Mouse (Mus musculus): Measurements from ENCODE around the gene Galntl6. TPM values are rescaled to one million over a fixed set of nuclear protein-coding genes. Genes with fewer than 3 reads are reported as not detected.

Galntl6 gene
- polyA plus RNA-seq (2012; rRNA removed), result not detected in 2 replicates

GRCm38 (mm10) chr8:58912196-58912839 lies at the start of gene Galntl6:
TSS of gene Galntl6 (minus strand) at chr8:58912640.
- no peaks in the 10 kb centered on the region for H3K4me1 ChIP-seq (ENCODE audit: control insufficient read depth, insufficient read depth, insufficient read length, low read length)
- no peak within 1 kb of the TSS for H3K27ac ChIP-seq (ENCODE audit: insufficient read depth, low read depth, low read length)
- H3K36me3 ChIP-seq (ENCODE audit: control insufficient read depth, insufficient read depth, low read length), result no peaks in the 10 kb centered on the region
- WGBS, result 3% methylated on average over 37 of the region's 37 CpGs
- TF ChIP-seq POLR2A (IDR thresholded peaks at IDR 0.05; ENCODE audit: low read depth, low read length) (no peak), CTCF (IDR thresholded peaks at IDR 0.05; ENCODE audit: extremely low read depth, insufficient read length, insufficient replicate concordance, low read depth, low read length) (no peak)
- no peak within 1 kb of the TSS for H3K4me3 ChIP-seq (ENCODE audit: low read depth, low read length)
- H3K27me3 ChIP-seq (ENCODE audit: control insufficient read depth, insufficient read depth, low read length), result no peaks in the 10 kb centered on the region

- no peaks in the 10 kb centered on the region for H3K4me1 ChIP-seq (ENCODE audit: control insufficient read depth, insufficient read depth, insufficient read length, low read length)
- 83% methylated on average over 5 of the region's 5 CpGs for WGBS
- TF ChIP-seq POLR2A (IDR thresholded peaks at IDR 0.05; ENCODE audit: low read depth, low read length) (no peak), CTCF (IDR thresholded peaks at IDR 0.05; ENCODE audit: extremely low read depth, insufficient read length, insufficient replicate concordance, low read depth, low read length) (no peak)
- H3K27me3 ChIP-seq (ENCODE audit: control insufficient read depth, insufficient read depth, low read length), result no peaks in the 10 kb centered on the region
- H3K36me3 ChIP-seq (ENCODE audit: control insufficient read depth, insufficient read depth, low read length), result no peaks in the 10 kb centered on the region
- H3K4me3 ChIP-seq (ENCODE audit: low read depth, low read length), result no peak overlapping the region
- no peak overlapping the region for H3K27ac ChIP-seq (ENCODE audit: insufficient read depth, low read depth, low read length)
Observed at GRCm38 (mm10) chr8:58957195-58957739, 44.8 kb upstream of the Galntl6 start.

DNA sequence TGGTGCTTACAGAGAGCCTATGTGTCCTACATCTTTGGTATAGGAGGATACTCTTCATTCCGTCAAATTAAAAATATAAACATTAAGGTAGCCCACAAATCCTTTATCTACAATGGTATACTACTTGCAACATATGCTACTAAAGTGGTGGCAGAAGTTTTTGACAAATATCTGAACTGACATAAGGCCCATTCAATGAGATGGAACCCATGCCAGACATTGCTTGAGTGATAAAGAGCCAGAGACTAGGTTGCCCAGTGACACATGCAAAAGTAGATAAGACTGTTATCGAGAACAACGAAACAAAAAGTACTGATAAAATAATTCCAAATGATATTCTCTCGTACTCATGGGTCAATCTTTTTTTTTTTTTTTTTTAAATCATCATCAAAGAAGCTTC lies 31.3 kb upstream of the Galntl6 start:
- Histone ChIP-seq H3K4me1 (ENCODE audit: control insufficient read depth, insufficient read depth, insufficient read length, low read length) (no peaks in the 10 kb centered on the region), H3K4me3 (ENCODE audit: low read depth, low read length) (no peak overlapping the region), H3K27ac (ENCODE audit: insufficient read depth, low read depth, low read length) (no peak overlapping the region), H3K36me3 (ENCODE audit: control insufficient read depth, insufficient read depth, low read length) (no peaks in the 10 kb centered on the region), H3K27me3 (ENCODE audit: control insufficient read depth, insufficient read depth, low read length) (no peaks in the 10 kb centered on the region)
- WGBS, result 85% methylated on average over 4 of the region's 4 CpGs
- no peak for TF ChIP-seq CTCF (IDR thresholded peaks at IDR 0.05; ENCODE audit: extremely low read depth, insufficient read length, insufficient replicate concordance, low read depth, low read length)
- no peak for TF ChIP-seq POLR2A (IDR thresholded peaks at IDR 0.05; ENCODE audit: low read depth, low read length)

GRCm38 (mm10) chr8:58931066-58931465 lies 18.6 kb upstream of the Galntl6 start:
- WGBS, result 77% methylated on average over 1 of the region's 1 CpGs
- H3K36me3 ChIP-seq (ENCODE audit: control insufficient read depth, insufficient read depth, low read length), result no peaks in the 10 kb centered on the region
- H3K27me3 ChIP-seq (ENCODE audit: control insufficient read depth, insufficient read depth, low read length), result no peaks in the 10 kb centered on the region
- H3K4me1 ChIP-seq (ENCODE audit: control insufficient read depth, insufficient read depth, insufficient read length, low read length), result no peaks in the 10 kb centered on the region
- H3K4me3 ChIP-seq (ENCODE audit: low read depth, low read length), result no peak overlapping the region
- TF ChIP-seq POLR2A (IDR thresholded peaks at IDR 0.05; ENCODE audit: low read depth, low read length) (no peak), CTCF (IDR thresholded peaks at IDR 0.05; ENCODE audit: extremely low read depth, insufficient read length, insufficient replicate concordance, low read depth, low read length) (no peak)
- no peak overlapping the region for H3K27ac ChIP-seq (ENCODE audit: insufficient read depth, low read depth, low read length)

DNA sequence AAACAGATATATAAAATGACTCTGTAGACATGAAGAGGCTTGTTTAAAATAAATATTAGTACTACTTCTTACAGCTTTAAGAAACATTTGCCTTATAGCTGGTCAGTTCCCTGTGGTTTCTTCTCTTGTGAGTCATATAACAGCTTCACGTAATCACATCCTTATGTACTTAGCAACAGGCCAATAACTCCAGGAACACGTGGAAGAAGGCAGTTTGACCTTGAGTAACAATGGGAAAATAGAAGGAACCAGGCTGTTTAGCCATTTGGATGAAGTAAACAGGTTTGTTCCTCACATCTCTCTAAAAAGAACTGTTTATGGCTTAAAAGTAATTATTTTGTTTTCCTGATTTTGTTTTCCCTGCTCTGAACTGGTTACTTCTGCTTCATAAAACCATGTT lies 2.7 kb upstream of the Galntl6 start:
- no peaks in the 10 kb centered on the region for H3K36me3 ChIP-seq (ENCODE audit: control insufficient read depth, insufficient read depth, low read length)
- H3K4me1 ChIP-seq (ENCODE audit: control insufficient read depth, insufficient read depth, insufficient read length, low read length), result no peaks in the 10 kb centered on the region
- TF ChIP-seq POLR2A (IDR thresholded peaks at IDR 0.05; ENCODE audit: low read depth, low read length), result no peak
- TF ChIP-seq CTCF (IDR thresholded peaks at IDR 0.05; ENCODE audit: extremely low read depth, insufficient read length, insufficient replicate concordance, low read depth, low read length), result no peak
- 19% methylated on average over 2 of the region's 2 CpGs for WGBS
- H3K4me3 ChIP-seq (ENCODE audit: low read depth, low read length), result no peak overlapping the region
- no peak overlapping the region for H3K27ac ChIP-seq (ENCODE audit: insufficient read depth, low read depth, low read length)
- H3K27me3 ChIP-seq (ENCODE audit: control insufficient read depth, insufficient read depth, low read length), result no peaks in the 10 kb centered on the region

DNA sequence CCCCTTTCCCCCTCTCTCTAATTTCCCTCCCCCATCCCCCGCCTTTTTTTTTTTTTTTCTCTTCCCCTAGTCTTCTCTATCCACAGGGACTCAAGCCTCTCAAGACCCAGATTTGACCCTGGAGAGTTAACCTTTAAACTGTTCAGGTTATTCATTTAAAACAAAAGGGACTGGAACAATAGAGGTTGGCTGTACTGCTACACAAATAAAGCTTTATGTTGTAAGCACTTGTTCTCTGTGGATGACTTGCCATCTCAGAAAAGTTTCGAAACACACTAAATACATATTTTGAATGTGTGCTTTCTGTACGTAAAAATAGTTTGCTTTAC lies 1.2 kb upstream of the Galntl6 start:
- H3K36me3 ChIP-seq (ENCODE audit: control insufficient read depth, insufficient read depth, low read length), result no peaks in the 10 kb centered on the region
- no peak for TF ChIP-seq CTCF (IDR thresholded peaks at IDR 0.05; ENCODE audit: extremely low read depth, insufficient read length, insufficient replicate concordance, low read depth, low read length)
- no peak for TF ChIP-seq POLR2A (IDR thresholded peaks at IDR 0.05; ENCODE audit: low read depth, low read length)
- WGBS, result 45% methylated on average over 3 of the region's 3 CpGs

DNA sequence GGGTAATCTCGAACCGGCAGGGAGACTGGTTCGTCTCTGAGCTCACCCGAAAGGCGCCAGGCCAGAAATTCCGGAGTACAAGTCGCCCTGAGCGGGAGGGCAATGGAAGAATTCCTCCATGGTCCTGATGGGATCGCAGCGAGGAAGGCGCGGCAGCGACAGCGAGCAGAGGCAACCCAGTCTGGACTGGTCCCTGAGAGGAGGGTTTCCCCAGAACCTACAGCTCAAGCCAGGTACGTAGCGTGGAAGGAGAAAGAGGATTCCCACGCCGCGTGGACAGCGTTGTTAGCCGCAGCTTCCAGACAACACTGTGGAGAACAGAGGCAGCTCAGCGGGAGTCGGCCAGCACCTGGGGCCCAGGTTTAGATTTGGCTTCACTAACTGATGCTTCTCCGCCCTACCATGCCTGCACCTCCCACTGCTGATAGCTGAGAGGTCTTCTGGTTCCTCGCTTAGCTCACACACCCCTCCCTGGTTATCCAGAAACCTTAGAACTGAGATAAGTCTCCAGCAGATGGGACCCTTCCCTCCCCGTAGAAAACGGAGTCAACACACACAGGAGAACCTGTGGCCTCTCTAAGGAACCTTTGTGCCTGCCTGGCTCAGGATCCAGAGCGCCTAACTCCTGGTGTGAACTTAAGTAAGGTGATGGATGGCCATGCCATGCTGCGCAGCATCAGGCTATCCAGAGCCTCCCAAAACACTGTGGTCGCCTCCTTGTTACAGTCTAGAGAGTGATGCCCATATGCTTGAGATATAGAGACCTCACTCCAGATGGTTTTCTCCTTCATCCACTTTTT lies 600 bp upstream of the Galntl6 start:
- no peaks in the 10 kb centered on the region for H3K4me1 ChIP-seq (ENCODE audit: control insufficient read depth, insufficient read depth, insufficient read length, low read length)
- no peaks in the 10 kb centered on the region for H3K27me3 ChIP-seq (ENCODE audit: control insufficient read depth, insufficient read depth, low read length)
- WGBS, result 4% methylated on average over 30 of the region's 30 CpGs
- no peak overlapping the region for H3K27ac ChIP-seq (ENCODE audit: insufficient read depth, low read depth, low read length)
- no peak overlapping the region for H3K4me3 ChIP-seq (ENCODE audit: low read depth, low read length)
- no peaks in the 10 kb centered on the region for H3K36me3 ChIP-seq (ENCODE audit: control insufficient read depth, insufficient read depth, low read length)
- no peak for TF ChIP-seq CTCF (IDR thresholded peaks at IDR 0.05; ENCODE audit: extremely low read depth, insufficient read length, insufficient replicate concordance, low read depth, low read length)
- no peak for TF ChIP-seq POLR2A (IDR thresholded peaks at IDR 0.05; ENCODE audit: low read depth, low read length)

More for the DNA sequence above, 1.2 kb upstream of the Galntl6 start:
- no peak overlapping the region for H3K4me3 ChIP-seq (ENCODE audit: low read depth, low read length)
- H3K27me3 ChIP-seq (ENCODE audit: control insufficient read depth, insufficient read depth, low read length), result no peaks in the 10 kb centered on the region
- no peaks in the 10 kb centered on the region for H3K4me1 ChIP-seq (ENCODE audit: control insufficient read depth, insufficient read depth, insufficient read length, low read length)
- H3K27ac ChIP-seq (ENCODE audit: insufficient read depth, low read depth, low read length), result no peak overlapping the region
